Mouse (Mus musculus) heart, embryonic 14.5 days (tissue): ENCODE measurements around the gene Prpsap1. TPM values are rescaled to one million over a fixed set of nuclear protein-coding genes. Genes with fewer than 3 reads are reported as not detected.

Experiments
- ATAC-seq: fragments of 200-750 bp; cut with Nextera tagmentation; 2 replicates; pipeline ENCODE4 v1.8.0; 2017; ENCODE audit warnings: low read depth, moderate TSS enrichment; ENCODE audit not compliant: insufficient number of reproducible peaks, insufficient read depth, low FRiP score
- H3K27ac ChIP-seq, 2 experiments: fragments of 200-500 bp in 1 of 2; fragments of 300-500 bp in 1 of 2; sonication (generic) in 1 of 2; replicated peaks in 1 of 2; 2 replicates each; pipeline ENCODE4 v1.5.1; 2012 to 2014; ENCODE audit warnings: low read depth in 2 of 2, low read length in 2 of 2, control low read depth in 1 of 2, mild to moderate bottlenecking in 1 of 2, mixed read lengths in 1 of 2; ENCODE audit not compliant: control insufficient read depth in 1 of 2, insufficient read depth in 1 of 2
- H3K27me3 ChIP-seq: fragments of 300-500 bp; sonication (generic); 2 replicates; pipeline ENCODE4 v1.6.1; 2014; ENCODE audit warnings: mild to moderate bottlenecking, low read length, control low read depth; ENCODE audit not compliant: control insufficient read depth, insufficient read depth
- H3K36me3 ChIP-seq: fragments of 300-500 bp; sonication (generic); 2 replicates; pipeline ENCODE4 v1.6.1; 2014; ENCODE audit warnings: mild to moderate bottlenecking, control low read depth, low read length, mixed read lengths; ENCODE audit not compliant: control insufficient read depth, insufficient read depth
- H3K4me1 ChIP-seq, 2 experiments: fragments of 200-500 bp in 1 of 2; fragments of 300-500 bp in 1 of 2; sonication (generic) in 1 of 2; 2 replicates each; pipeline ENCODE4 v1.6.1; 2012 to 2014; ENCODE audit warnings: low read length in 2 of 2, control low read depth in 1 of 2, mixed read lengths in 1 of 2; ENCODE audit not compliant: control insufficient read depth in 2 of 2, insufficient read depth in 2 of 2
- H3K4me2 ChIP-seq: fragments of 300-500 bp; sonication (generic); 2 replicates; pipeline ENCODE4 v1.6.1; 2014; ENCODE audit warnings: mild to moderate bottlenecking, low read length
- H3K4me3 ChIP-seq, 2 experiments: fragments of 200-500 bp in 1 of 2; fragments of 300-500 bp in 1 of 2; sonication (generic) in 1 of 2; 2 replicates each; pipeline ENCODE4 v1.5.1; 2012 to 2014; ENCODE audit warnings: low read length in 2 of 2, mild to moderate bottlenecking in 2 of 2, control low read depth in 1 of 2, low read depth in 1 of 2, moderate library complexity in 1 of 2; ENCODE audit not compliant: control insufficient read depth in 1 of 2, insufficient read depth in 1 of 2
- H3K9ac ChIP-seq: fragments of 300-500 bp; sonication (generic); 2 replicates; pipeline ENCODE4 v1.6.1; 2014; ENCODE audit warnings: mild to moderate bottlenecking, low read length
- H3K9me3 ChIP-seq: fragments of 300-500 bp; sonication (generic); 2 replicates; pipeline ENCODE4 v1.6.1; 2016; ENCODE audit warnings: low read length, control low read depth; ENCODE audit not compliant: control insufficient read depth
- WGBS: fragments of 180-500 bp; shearing (Covaris S2); extraction: QIAGEN DNeasy Blood & Tissue Kit; methylation state at CpG from one replicate; pipeline ENCODE4 v1.1.7; 2014; 5-methylcytosine and 5-hydroxymethylcytosine counted together
- polyA plus RNA-seq: library from polyadenylated mRNA; unstranded; fragments of >200 nt; fragmentation: Nextera tagmentation; extraction: Ambion mirVana; gene quantifications from 2 replicates; pipeline ENCODE4 v1.2.1, GENCODE M21; 2014

The Prpsap1 gene
- 89.8 and 93.4 TPM in 2 replicates for polyA plus RNA-seq

DNA sequence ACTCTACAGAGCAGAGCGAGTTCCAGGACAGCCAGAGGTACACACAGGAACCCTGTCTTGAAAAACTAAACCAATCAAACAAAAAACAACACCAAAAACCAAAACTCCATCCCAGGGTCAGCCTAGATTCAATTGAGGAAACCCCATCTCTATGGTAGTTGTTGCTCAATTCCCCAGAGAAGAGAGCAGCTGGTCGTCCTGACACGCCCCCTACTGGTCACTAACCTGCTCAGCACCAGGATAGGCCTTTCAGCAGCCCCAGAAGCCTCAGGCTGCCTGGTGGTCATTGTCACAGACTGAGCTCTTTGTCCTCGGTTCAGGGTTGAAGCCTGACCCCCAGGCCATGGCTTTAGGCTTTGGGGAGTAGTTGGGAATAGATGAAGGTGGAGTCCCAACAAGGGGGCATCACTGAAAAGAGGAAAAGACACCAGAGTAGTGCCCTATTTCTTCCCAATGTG, at the start of gene Prpsap1:
Prpsap1 (minus strand) TSS at position 408 of the 458 bp plus-strand sequence.
- WGBS: 22% methylated on average over 4 of the region's 4 CpGs
- Histone ChIP-seq H3K36me3 (no peaks in the 10 kb centered on the region), H3K27me3 (no peaks in the 10 kb centered on the region), H3K9me3 (0 out of 2 replicates have a peak, but pooled peaks cover 2% of the 10 kb centered on the region), H3K4me1 (peaks cover 7 to 13% of the 10 kb centered on the region in 2 experiments), H3K27ac (peak within 1 kb of the TSS; percentile 31 to 64), H3K4me2 (no peak within 1 kb of the TSS), H3K9ac (no peak within 1 kb of the TSS), H3K4me3 (no peak within 1 kb of the TSS)
- ATAC-seq: no peak

DNA sequence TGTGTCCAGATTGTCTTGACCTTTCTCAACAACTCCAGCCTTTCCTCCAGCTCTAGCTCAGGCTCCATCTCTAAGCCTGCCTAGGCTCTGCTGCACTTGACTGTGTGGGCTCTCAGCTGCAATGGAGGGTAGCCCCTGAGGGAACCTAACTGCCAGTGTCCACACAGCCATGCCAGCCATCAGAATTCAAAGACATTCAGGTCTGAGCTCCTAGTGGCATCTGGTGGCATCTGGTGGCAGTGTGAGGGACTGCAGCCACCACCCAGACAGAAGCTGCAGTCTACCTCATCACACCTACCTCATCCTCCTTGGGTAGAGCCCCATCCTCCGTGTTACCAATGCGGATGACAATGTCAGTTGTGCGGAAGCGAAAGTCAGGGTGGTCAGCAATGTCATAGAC, 49.1 kb upstream of the Prpsap1 start:
- no peak overlapping the region for H3K4me3 ChIP-seq
- ATAC-seq: no peak

DNA sequence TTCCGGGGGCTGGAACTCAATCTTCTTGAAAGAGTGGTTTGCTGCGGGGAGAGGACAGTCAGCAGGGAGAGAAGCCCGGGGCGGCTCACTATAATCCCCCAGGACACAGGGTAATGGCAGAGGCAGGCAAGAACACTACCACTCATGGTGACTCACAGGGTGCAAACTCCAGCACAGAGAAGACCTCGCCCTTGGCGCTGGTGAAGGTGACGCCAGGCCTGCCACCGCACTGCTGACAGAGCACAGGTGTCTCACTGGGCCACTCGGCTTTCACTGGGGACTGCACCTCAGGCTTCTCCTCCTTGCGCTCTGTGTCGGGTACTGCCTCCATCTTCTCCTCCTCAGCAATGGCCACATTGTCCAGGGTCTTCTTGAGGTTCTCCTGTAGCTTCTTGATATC, 47.2 kb upstream of the Prpsap1 start:
- peaks cover 85% of the 10 kb centered on the region for H3K36me3 ChIP-seq
- H3K9me3 ChIP-seq: no peaks in the 10 kb centered on the region
- H3K4me3 ChIP-seq: no peak overlapping the region
- H3K27ac ChIP-seq: no peak overlapping the region
- no peak overlapping the region for H3K4me2 ChIP-seq
- 90% methylated on average over 11 of the region's 11 CpGs for WGBS
- H3K4me1 ChIP-seq: peaks cover 6 to 9% of the 10 kb centered on the region in 2 experiments; a peak in 2 of 4 replicates
- no peaks in the 10 kb centered on the region for H3K27me3 ChIP-seq
- no peak overlapping the region for H3K9ac ChIP-seq
- ATAC-seq: no peak

More for the DNA sequence above, 49.1 kb upstream of the Prpsap1 start:
- H3K36me3 ChIP-seq: peaks cover 93% of the 10 kb centered on the region
- 83% methylated on average over 4 of the region's 4 CpGs for WGBS
- H3K4me1 ChIP-seq: no peaks in the 10 kb centered on the region
- H3K4me2 ChIP-seq: no peak overlapping the region
- no peaks in the 10 kb centered on the region for H3K9me3 ChIP-seq
- no peaks in the 10 kb centered on the region for H3K27me3 ChIP-seq
- no peak overlapping the region for H3K27ac ChIP-seq
- no peak overlapping the region for H3K9ac ChIP-seq

DNA sequence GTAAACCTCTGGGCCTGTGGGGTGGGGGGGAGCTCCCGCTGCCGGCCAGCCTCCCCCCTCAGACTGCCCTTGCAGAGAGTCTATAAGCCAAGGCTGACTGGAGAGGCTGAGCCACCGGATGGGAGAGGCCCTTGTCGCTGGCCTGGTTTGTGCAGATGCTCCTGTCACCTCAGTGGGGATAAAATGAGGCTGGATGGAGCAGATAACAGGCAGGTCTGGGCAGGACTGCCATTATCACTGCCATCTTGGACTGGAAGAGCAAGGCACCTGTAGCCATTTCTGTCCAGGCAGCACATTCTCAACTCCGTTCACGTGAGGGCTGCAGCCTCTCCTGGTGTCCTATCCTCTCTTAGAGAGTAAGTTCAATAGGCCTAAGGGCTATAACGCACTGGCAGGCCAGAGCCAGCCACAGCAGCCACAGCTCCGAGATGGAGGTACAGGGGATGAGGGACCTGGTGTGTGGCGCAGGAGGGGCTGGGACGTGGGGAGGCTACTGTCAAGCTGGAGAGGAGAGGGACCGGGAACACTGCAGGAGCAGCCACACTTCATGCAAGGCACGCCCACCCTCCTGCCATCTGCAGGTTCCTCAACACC, 44.2 kb upstream of the Prpsap1 start:
- Histone ChIP-seq H3K4me2 (no peak overlapping the region), H3K27ac (no peak overlapping the region), H3K9me3 (no peaks in the 10 kb centered on the region), H3K4me3 (no peak overlapping the region), H3K27me3 (peaks cover 2% of the 10 kb centered on the region), H3K4me1 (peaks cover 12 to 18% of the 10 kb centered on the region in 2 experiments), H3K9ac (no peak overlapping the region), H3K36me3 (peaks cover 56% of the 10 kb centered on the region)
- ATAC-seq: no peak
- 79% methylated on average over 12 of the region's 12 CpGs for WGBS

DNA sequence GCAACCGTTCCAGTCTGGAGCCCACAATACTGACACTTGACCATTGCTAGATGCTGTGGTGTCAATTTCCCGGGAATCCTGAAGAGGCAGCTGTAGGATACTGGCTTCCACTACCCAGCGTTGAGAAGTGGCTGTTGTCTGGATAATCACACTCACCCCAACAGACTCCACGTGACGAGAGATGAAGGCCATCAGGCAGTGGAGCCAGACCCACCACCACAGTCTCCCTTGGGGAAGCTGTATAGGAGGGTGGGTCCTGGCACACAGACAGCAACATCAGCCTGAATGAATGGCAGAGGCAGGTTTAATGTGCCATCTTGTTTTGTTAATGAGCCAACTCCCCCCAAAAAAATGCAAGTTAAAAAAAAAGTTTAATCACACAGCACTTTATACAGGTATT, 43.4 kb upstream of the Prpsap1 start:
- peaks cover 12 to 24% of the 10 kb centered on the region in 2 experiments for H3K4me1 ChIP-seq
- H3K27ac ChIP-seq: no peak overlapping the region
- peaks cover 47% of the 10 kb centered on the region for H3K36me3 ChIP-seq
- H3K9me3 ChIP-seq: no peaks in the 10 kb centered on the region
- 36% methylated on average over 5 of the region's 5 CpGs for WGBS
- H3K27me3 ChIP-seq: peaks cover 11% of the 10 kb centered on the region
- no peak overlapping the region for H3K9ac ChIP-seq
- H3K4me3 ChIP-seq: no peak overlapping the region
- no peak for ATAC-seq
- no peak overlapping the region for H3K4me2 ChIP-seq

DNA sequence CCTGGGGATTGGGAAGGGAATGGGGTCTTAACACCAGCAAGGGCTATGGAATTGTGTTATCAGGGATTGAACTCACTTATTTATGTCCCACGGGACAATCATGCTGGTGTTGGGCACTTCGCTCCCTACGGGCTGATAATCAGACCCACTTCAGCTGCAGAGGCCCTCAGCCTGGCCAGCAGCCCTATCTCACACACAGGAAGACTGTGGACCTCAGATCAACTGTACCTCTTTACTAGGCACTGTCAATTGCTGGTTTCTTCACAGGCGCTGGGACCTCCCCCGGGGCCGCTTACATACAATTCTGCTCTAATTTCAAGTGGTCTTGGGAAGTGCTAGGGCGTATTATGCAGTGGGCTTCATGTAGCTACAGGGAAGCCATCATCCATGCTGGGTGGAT, 42.7 kb upstream of the Prpsap1 start:
- no peak overlapping the region; the same call in 1 of the 2 replicates for H3K9ac ChIP-seq
- ATAC-seq: no peak
- H3K27me3 ChIP-seq: peaks cover 18% of the 10 kb centered on the region
- WGBS: 53% methylated on average over 7 of the region's 7 CpGs
- H3K4me3 ChIP-seq: no peak overlapping the region
- peaks cover 40% of the 10 kb centered on the region for H3K36me3 ChIP-seq
- H3K9me3 ChIP-seq: no peaks in the 10 kb centered on the region
- peaks cover 15 to 31% of the 10 kb centered on the region in 2 experiments for H3K4me1 ChIP-seq
- no peak overlapping the region for H3K4me2 ChIP-seq
- H3K27ac ChIP-seq: no peak overlapping the region

DNA sequence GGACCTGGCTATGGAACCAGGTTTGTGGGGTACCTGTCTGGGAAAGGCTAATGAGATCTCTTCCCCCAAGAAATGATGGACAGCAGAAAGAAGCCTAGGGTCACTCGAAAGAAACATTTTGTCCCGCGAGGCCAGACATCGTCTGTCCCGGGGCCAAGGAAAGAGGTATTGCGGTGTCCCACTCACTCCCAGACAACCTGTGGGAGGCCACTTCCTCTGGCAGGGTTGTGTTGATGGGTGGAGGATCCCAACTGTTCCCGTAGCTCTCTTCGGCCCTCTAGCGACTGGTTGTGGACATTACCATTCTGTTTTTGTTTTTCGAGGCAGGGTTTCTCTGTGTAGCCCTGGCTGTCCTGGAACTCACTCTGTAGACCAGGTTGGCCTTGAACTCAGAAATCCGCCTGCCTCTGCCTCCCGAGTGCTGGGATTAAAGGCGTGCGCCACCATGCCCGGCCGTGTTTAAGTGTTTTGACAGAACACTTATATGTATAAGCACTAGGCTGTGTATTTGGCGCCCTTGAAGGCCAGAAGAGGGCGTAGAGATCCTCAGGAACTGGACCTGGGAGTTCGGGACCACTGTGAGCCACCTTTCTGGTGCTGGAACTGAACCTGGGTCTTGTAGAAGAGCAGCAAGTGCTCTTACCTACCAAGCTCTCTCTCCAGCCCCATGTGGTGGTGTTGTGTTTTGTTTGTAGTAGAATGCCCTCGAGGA, 40.3 kb upstream of the Prpsap1 start:
- H3K4me1 ChIP-seq: peaks cover 22 to 38% of the 10 kb centered on the region in 2 experiments
- H3K4me2 ChIP-seq: peak overlapping the region; percentile 98
- 0 out of 2 replicates have a peak, but pooled peaks have one; percentile 31 for ATAC-seq
- peak overlapping the region; percentile 48 to 50 for H3K4me3 ChIP-seq
- no peaks in the 10 kb centered on the region for H3K9me3 ChIP-seq
- WGBS: 17% methylated on average over 20 of the region's 20 CpGs
- H3K27ac ChIP-seq: no peak overlapping the region
- 0 out of 2 replicates have a peak overlapping the region, but pooled peaks have one; percentile 69 for H3K9ac ChIP-seq
- peaks cover 35% of the 10 kb centered on the region for H3K27me3 ChIP-seq
- H3K36me3 ChIP-seq: peaks cover 17% of the 10 kb centered on the region
